25 mouse cellular contexts compared by ENCODE assay signal in the genomic region with DNA sequence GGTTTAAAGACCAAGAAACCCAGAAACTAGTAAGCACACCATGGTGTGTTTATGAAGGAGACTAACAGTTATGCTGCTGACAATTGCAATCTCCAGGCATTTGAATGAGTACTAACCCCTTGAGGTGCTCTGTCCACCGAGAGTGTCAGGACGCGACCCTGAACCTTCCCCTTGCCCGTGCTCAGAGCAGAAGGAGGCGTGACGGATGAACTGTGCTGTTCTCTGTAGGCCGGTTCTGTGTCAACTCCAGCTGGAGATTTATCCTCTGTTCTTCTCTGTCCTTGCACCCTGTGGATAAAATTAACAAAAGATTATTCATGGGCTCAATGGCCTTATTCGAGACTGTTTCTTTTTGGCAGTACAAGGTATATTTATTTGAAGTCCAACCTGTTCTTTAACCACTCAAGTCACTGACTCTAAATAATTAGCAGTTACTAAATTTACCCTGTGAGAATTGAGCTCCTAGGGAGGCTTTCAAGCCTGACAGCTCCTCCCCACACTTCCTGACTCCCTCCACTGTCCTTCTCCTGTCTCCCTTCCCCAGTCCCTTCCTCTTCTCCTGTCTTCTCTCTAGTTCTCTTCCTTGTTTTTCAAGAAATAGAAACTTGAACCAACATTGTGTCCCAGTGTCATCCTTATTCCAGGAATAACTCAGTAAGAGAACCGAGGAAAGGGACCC.
DNase-seq lines count a peak whose midpoint lies in the region; ATAC-seq and TF ChIP-seq lines count a peak whose summit lies in the region.
"Had no signal": no experiment of that assay in that cellular context is flagged by ENCODE, and none has a peak within 500 bp of the region (broad histone marks: within the 10 kb centered on the region; RNA-seq: fewer than 3 reads in every experiment).

No protein-coding gene starts in this region.

- no peak for DNase-seq in frontal cortex, postnatal 10 days (ENCODE audit: low spot score in 2 of 2)
- DNase-seq in left cerebral cortex, adult 2 months (ENCODE audit: extremely low spot score in 1 of 2, low spot score in 2 of 2): no peak
- no peak for DNase-seq in left cerebral cortex, postnatal 10 days (ENCODE audit: extremely low spot score in 1 of 2, low spot score in 2 of 2)
- peak; percentile 5 for DNase-seq in adrenal gland, postnatal 25 days
- peak; percentile 12 for DNase-seq in mesoderm, embryonic 11.5 days (ENCODE audit: low read depth, low spot score)
- DNase-seq in cerebellum, adult 11-12 months: no peak
- DNase-seq: B cell, adult 2 months; cerebellum, adult 8-10 months; cerebellum, postnatal 36 days; gastrocnemius, postnatal 14 days; heart, adult 18-20 months; kidney, adult 2 months; layer of hippocampus, adult 9-11 months; left cerebral cortex, postnatal 4 days; spleen, adult 18-20 months; thymus, postnatal 36 days had no signal

- H3K27ac ChIP-seq in left cerebral cortex, adult 2 months: peak overlapping the region; percentile 40
- H3K27ac ChIP-seq: embryonic facial prominence, embryonic 15.5 days; hindbrain, embryonic 12.5 days; limb, embryonic 15.5 days; liver, embryonic 14.5 days; midbrain, embryonic 13.5 days had no signal

- intact Hi-C loops in left cerebral cortex, adult 2 months (cut with DNase I): loop anchor here (5.0 kb wide), 3 partner anchors 55 to 330 kb away; no protein-coding TSS in a partner anchor
- intact Hi-C loops in left cerebral cortex, postnatal 10 days (cut with DNase I): no loop called here

- H3K4me3 ChIP-seq in left cerebral cortex, adult 2 months: no peak overlapping the region
- H3K4me3 ChIP-seq: embryonic facial prominence, embryonic 15.5 days; heart, embryonic 12.5 days; hindbrain, embryonic 12.5 days; limb, embryonic 15.5 days; midbrain, embryonic 13.5 days had no signal

- TF ChIP-seq CTCF in left cerebral cortex, adult 2 months (IDR thresholded peaks at IDR 0.05): no peak

- ATAC-seq in frontal cortex, adult (ENCODE audit: low TSS enrichment): peak; percentile 36; the same call in 1 of the 2 replicates
- ATAC-seq: forebrain, embryonic 14.5 days; midbrain, embryonic 13.5 days; Patski had no signal

Comparison
In these comparisons a context has a peak if more than half of its experiments do, and no peak if none do; other contexts are left out.
1. DNase-seq: peak in adrenal gland, postnatal 25 days (single experiment) and mesoderm, embryonic 11.5 days (single experiment); none in frontal cortex, postnatal 10 days (0 of 2), left cerebral cortex, adult 2 months (0 of 2), left cerebral cortex, postnatal 10 days (0 of 2) and cerebellum, adult 11-12 months (single experiment).